ENCODE assay signal across 9 mouse cellular contexts in the genomic region with DNA sequence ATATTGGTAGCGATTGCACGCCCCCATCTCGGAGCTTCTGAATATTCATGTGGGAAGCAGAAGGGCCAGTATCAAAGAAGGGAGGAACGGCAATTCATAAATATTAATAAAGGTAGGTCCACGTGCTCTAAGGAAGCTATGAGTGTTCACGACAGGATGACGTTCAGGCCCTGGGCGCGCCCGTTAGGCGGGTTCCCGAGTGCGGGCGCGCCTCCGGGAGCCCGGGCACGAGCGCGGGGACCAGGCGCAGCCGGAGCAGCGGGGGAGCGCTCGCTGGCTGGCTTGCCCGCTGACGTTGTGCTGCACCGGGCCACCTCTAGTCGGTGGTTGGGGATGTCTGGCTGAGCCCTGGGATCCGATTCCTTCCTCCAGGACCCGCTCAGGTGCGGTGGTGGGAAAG. TPM values are rescaled to one million over a fixed set of nuclear protein-coding genes. Genes with fewer than 3 reads are reported as not detected.
DNase-seq lines count a peak whose midpoint lies in the region; ATAC-seq and TF ChIP-seq lines count a peak whose summit lies in the region.
"Had no signal": no experiment of that assay in that cellular context is flagged by ENCODE, and none has a peak within 500 bp of the region (broad histone marks: within the 10 kb centered on the region; RNA-seq: fewer than 3 reads in every experiment).

No protein-coding gene starts in this region.

- peak; percentile 8 for DNase-seq in c-Kit-positive CD71-negative TER-119-negative erythroid progenitor cells, embryonic 14.5 days (ENCODE audit: low read depth)
- DNase-seq in kidney, postnatal 0 days (ENCODE audit: low spot score) = peak; percentile 76
- peak; percentile 95 for DNase-seq in midbrain, postnatal 0 days (ENCODE audit: low spot score)

- peak; percentile 90 for ATAC-seq in forebrain, embryonic 12.5 days (ENCODE audit: low FRiP score)
- ATAC-seq in heart, embryonic 14.5 days (ENCODE audit: insufficient number of reproducible peaks, insufficient read depth, low FRiP score, low read depth) = peak; percentile 71
- ATAC-seq in kidney, postnatal 0 days (replicated peaks; ENCODE audit: low FRiP score, low read depth) = peak; percentile 91
- peak; percentile 69; the same call in 1 of the 2 replicates for ATAC-seq in limb, embryonic 15.5 days (ENCODE audit: insufficient number of reproducible peaks, low FRiP score, low TSS enrichment, low read depth)
- ATAC-seq in midbrain, postnatal 0 days (ENCODE audit: low FRiP score) = peak; percentile 90

- H3K36me3 ChIP-seq in ES-Bruce4 (ENCODE audit: control insufficient read depth, insufficient read depth, low read length, poor library complexity, severe bottlenecking) = no peaks in the 10 kb centered on the region
- peaks cover 22% of the 10 kb centered on the region for H3K36me3 ChIP-seq in forebrain, embryonic 12.5 days (replicated peaks)
- H3K36me3 ChIP-seq in heart, embryonic 14.5 days (ENCODE audit: control insufficient read depth, insufficient read depth, low read length) = no peaks in the 10 kb centered on the region
- H3K36me3 ChIP-seq in kidney, postnatal 0 days (ENCODE audit: insufficient read depth, low read length) = no peaks in the 10 kb centered on the region
- H3K36me3 ChIP-seq in limb, embryonic 15.5 days = no peaks in the 10 kb centered on the region
- H3K36me3 ChIP-seq in midbrain, postnatal 0 days (ENCODE audit: insufficient read depth, low read length) = no peaks in the 10 kb centered on the region
- H3K36me3 ChIP-seq in testis, adult 2 months (ENCODE audit: control insufficient read depth, insufficient read depth, low read length) = no peaks in the 10 kb centered on the region

- peak overlapping the region; percentile 75 for H3K9ac ChIP-seq in ES-Bruce4 (ENCODE audit: low read depth, poor library complexity, severe bottlenecking)
- H3K9ac ChIP-seq in forebrain, embryonic 12.5 days = peak overlapping the region; percentile 90
- peak overlapping the region; percentile 55 for H3K9ac ChIP-seq in heart, embryonic 14.5 days (ENCODE audit: low read length)
- 0 out of 2 replicates have a peak overlapping the region, but pooled peaks have one; percentile 15 for H3K9ac ChIP-seq in kidney, postnatal 0 days (ENCODE audit: low read depth, low read length)
- peak overlapping the region; percentile 20; the same call in 1 of the 2 replicates for H3K9ac ChIP-seq in limb, embryonic 15.5 days
- H3K9ac ChIP-seq in midbrain, postnatal 0 days (replicated peaks; ENCODE audit: low read length, poor library complexity, severe bottlenecking) = peak overlapping the region; percentile 83

- H3K4me2 ChIP-seq in forebrain, embryonic 12.5 days = peak overlapping the region; percentile 73
- peak overlapping the region; percentile 69 for H3K4me2 ChIP-seq in heart, embryonic 14.5 days (ENCODE audit: low read length)
- H3K4me2 ChIP-seq in kidney, postnatal 0 days (ENCODE audit: low read length) = peak overlapping the region; percentile 80
- peak overlapping the region; percentile 80 for H3K4me2 ChIP-seq in limb, embryonic 15.5 days
- H3K4me2 ChIP-seq in midbrain, postnatal 0 days (ENCODE audit: low read depth, low read length, poor library complexity, severe bottlenecking) = peak overlapping the region; percentile 78

- WGBS in forebrain, embryonic 12.5 days = under 1% methylated on average over 32 of the region's 32 CpGs
- WGBS in heart, embryonic 14.5 days = 0% methylated on average over 32 of the region's 32 CpGs
- WGBS in kidney, postnatal 0 days = under 1% methylated on average over 29 of the region's 32 CpGs
- under 1% methylated on average over 32 of the region's 32 CpGs for WGBS in limb, embryonic 15.5 days
- under 1% methylated on average over 32 of the region's 32 CpGs for WGBS in midbrain, postnatal 0 days

- TF ChIP-seq POLR2A in ES-Bruce4 (IDR thresholded peaks at IDR 0.05; ENCODE audit: insufficient read depth, low read length) = no peak
- TF ChIP-seq POLR2A in testis, adult 2 months (IDR thresholded peaks at IDR 0.05; ENCODE audit: control insufficient read depth, low read depth, low read length) = no peak

- H3K27ac ChIP-seq in ES-Bruce4 (ENCODE audit: insufficient read depth, low read length) = no peak overlapping the region
- peak overlapping the region; percentile 94 for H3K27ac ChIP-seq in forebrain, embryonic 12.5 days
- H3K27ac ChIP-seq in heart, embryonic 14.5 days (replicated peaks in 1 of 2; ENCODE audit: control insufficient read depth in 1 of 2, insufficient read depth in 1 of 2, low read depth in 2 of 2, low read length in 2 of 2) = no peak overlapping the region
- H3K27ac ChIP-seq in kidney, postnatal 0 days = no peak overlapping the region
- no peak overlapping the region for H3K27ac ChIP-seq in limb, embryonic 15.5 days
- peak overlapping the region; percentile 93 for H3K27ac ChIP-seq in midbrain, postnatal 0 days (ENCODE audit: low read depth, low read length)
- H3K27ac ChIP-seq in testis, adult 2 months (ENCODE audit: control insufficient read depth, insufficient read depth, low read depth, low read length) = no peak overlapping the region

- H3K4me1 ChIP-seq in ES-Bruce4 (ENCODE audit: control insufficient read depth, insufficient read depth, low read length) = no peaks in the 10 kb centered on the region
- H3K4me1 ChIP-seq in forebrain, embryonic 12.5 days = peaks cover 24% of the 10 kb centered on the region
- peaks cover 0 to 2% of the 10 kb centered on the region in 2 experiments; a peak in 2 of 4 replicates for H3K4me1 ChIP-seq in heart, embryonic 14.5 days (ENCODE audit: control insufficient read depth in 2 of 2, insufficient read depth in 2 of 2, low read length in 2 of 2)
- H3K4me1 ChIP-seq in kidney, postnatal 0 days (replicated peaks; ENCODE audit: insufficient read depth, low read length) = 0 out of 2 replicates have a peak, but pooled peaks cover 6% of the 10 kb centered on the region
- peaks cover 9% of the 10 kb centered on the region; the same call in 1 of the 2 replicates for H3K4me1 ChIP-seq in limb, embryonic 15.5 days
- peaks cover 5% of the 10 kb centered on the region for H3K4me1 ChIP-seq in midbrain, postnatal 0 days (ENCODE audit: insufficient read depth, low read length)
- peaks cover 15% of the 10 kb centered on the region for H3K4me1 ChIP-seq in testis, adult 2 months (ENCODE audit: control insufficient read depth, insufficient read depth, low read length)

- TF ChIP-seq CTCF in ES-Bruce4 (IDR thresholded peaks at IDR 0.05; ENCODE audit: low read depth, low read length) = no peak
- TF ChIP-seq CTCF in kidney, postnatal 0 days (IDR thresholded peaks at IDR 0.05; ENCODE audit: low read depth) = no peak
- no peak for TF ChIP-seq CTCF in midbrain, postnatal 0 days (IDR thresholded peaks at IDR 0.05)
- no peak for TF ChIP-seq CTCF in testis, adult 2 months (IDR thresholded peaks at IDR 0.05; ENCODE audit: control insufficient read depth, insufficient read depth, insufficient replicate concordance, low read depth, low read length)

- peak overlapping the region; percentile 76 for H3K4me3 ChIP-seq in ES-Bruce4 (ENCODE audit: low read depth, low read length)
- H3K4me3 ChIP-seq in forebrain, embryonic 12.5 days (replicated peaks) = peak overlapping the region; percentile 69
- H3K4me3 ChIP-seq in heart, embryonic 14.5 days (ENCODE audit: control insufficient read depth in 1 of 2, insufficient read depth in 1 of 2, low read depth in 1 of 2, low read length in 2 of 2) = peak overlapping the region; percentile 39 to 56
- peak overlapping the region; percentile 37 for H3K4me3 ChIP-seq in kidney, postnatal 0 days (replicated peaks; ENCODE audit: low read depth, low read length)
- peak overlapping the region; percentile 46 for H3K4me3 ChIP-seq in limb, embryonic 15.5 days
- H3K4me3 ChIP-seq in midbrain, postnatal 0 days (ENCODE audit: low read depth, low read length) = peak overlapping the region; percentile 72
- peak overlapping the region; percentile 82 for H3K4me3 ChIP-seq in testis, adult 2 months (ENCODE audit: control insufficient read depth, low read depth, low read length)

- no peaks in the 10 kb centered on the region for H3K27me3 ChIP-seq in ES-Bruce4 (ENCODE audit: control insufficient read depth, insufficient read depth, low read length, poor library complexity, severe bottlenecking)
- H3K27me3 ChIP-seq in forebrain, embryonic 12.5 days = no peaks in the 10 kb centered on the region
- 0 out of 2 replicates have a peak, but pooled peaks cover 7% of the 10 kb centered on the region for H3K27me3 ChIP-seq in heart, embryonic 14.5 days (ENCODE audit: control insufficient read depth, insufficient read depth, low read length)
- 0 out of 2 replicates have a peak, but pooled peaks cover 7% of the 10 kb centered on the region for H3K27me3 ChIP-seq in kidney, postnatal 0 days (ENCODE audit: insufficient read depth, low read length)
- H3K27me3 ChIP-seq in limb, embryonic 15.5 days = peaks cover 17% of the 10 kb centered on the region
- no peaks in the 10 kb centered on the region for H3K27me3 ChIP-seq in midbrain, postnatal 0 days (ENCODE audit: insufficient read depth, low read length)
- H3K27me3 ChIP-seq in testis, adult 2 months (ENCODE audit: control insufficient read depth, insufficient read depth, low read length) = no peaks in the 10 kb centered on the region; the same call in 1 of the 2 replicates

- TF ChIP-seq EP300 in ES-Bruce4 (IDR thresholded peaks at IDR 0.05; ENCODE audit: insufficient read depth, low read depth, low read length) = no peak

- H3K9me3 ChIP-seq in ES-Bruce4 (replicated peaks; ENCODE audit: control insufficient read depth, insufficient read depth, low read length, poor library complexity, severe bottlenecking) = no peaks in the 10 kb centered on the region
- no peaks in the 10 kb centered on the region for H3K9me3 ChIP-seq in forebrain, embryonic 12.5 days
- H3K9me3 ChIP-seq in heart, embryonic 14.5 days (ENCODE audit: control insufficient read depth, low read length) = no peaks in the 10 kb centered on the region
- H3K9me3 ChIP-seq in kidney, postnatal 0 days (replicated peaks; ENCODE audit: low read length) = no peaks in the 10 kb centered on the region
- no peaks in the 10 kb centered on the region for H3K9me3 ChIP-seq in limb, embryonic 15.5 days
- no peaks in the 10 kb centered on the region for H3K9me3 ChIP-seq in midbrain, postnatal 0 days (ENCODE audit: low read length)

RNA-seq across cellular contexts. Expression of a gene that starts 10.9 kb away (rescaled TPM):
- 2.4 and 3.6 TPM in 2 replicates for polyA plus RNA-seq in ES-Bruce4 (2011; ENCODE audit: insufficient read depth, insufficient read length, low read depth, missing spikeins)
- polyA plus RNA-seq in forebrain, embryonic 12.5 days (2016; fragmentation: Nextera tagmentation; extraction: Ambion mirVana) = 446 and 473 TPM in 2 replicates
- polyA plus RNA-seq in heart, embryonic 14.5 days (2014; fragmentation: Nextera tagmentation; extraction: Ambion mirVana) = 0.90 and 2.0 TPM in 2 replicates
- polyA plus RNA-seq in kidney, postnatal 0 days (2015; fragmentation: Nextera tagmentation; extraction: Ambion mirVana) = 2.5 and 2.6 TPM in 2 replicates
- 42.0 and 44.0 TPM in 2 replicates for polyA plus RNA-seq in limb, embryonic 15.5 days (2015; fragmentation: Nextera tagmentation; extraction: Ambion mirVana)
- 371 and 469 TPM in 2 replicates for total RNA-seq in midbrain, postnatal 0 days (2014; rRNA removed)
- 530 and 548 TPM in 2 replicates for polyA plus RNA-seq in midbrain, postnatal 0 days (2015; fragmentation: Nextera tagmentation; extraction: Ambion mirVana)
- 5.7 and 7.0 TPM in 2 replicates for polyA plus RNA-seq in testis, adult 2 months (2012; rRNA removed)
- total RNA-seq: MEL had no signal

RNA-seq across cellular contexts. Expression of a gene that starts 35.3 kb away (rescaled TPM):
- 159 and 165 TPM in 2 replicates for polyA plus RNA-seq in ES-Bruce4 (2011; ENCODE audit: insufficient read depth, insufficient read length, low read depth, missing spikeins)
- 111 and 118 TPM in 2 replicates for polyA plus RNA-seq in forebrain, embryonic 12.5 days (2016; fragmentation: Nextera tagmentation; extraction: Ambion mirVana)
- 39.5 and 39.7 TPM in 2 replicates for polyA plus RNA-seq in heart, embryonic 14.5 days (2014; fragmentation: Nextera tagmentation; extraction: Ambion mirVana)
- polyA plus RNA-seq in kidney, postnatal 0 days (2015; fragmentation: Nextera tagmentation; extraction: Ambion mirVana) = 111 and 115 TPM in 2 replicates
- polyA plus RNA-seq in limb, embryonic 15.5 days (2015; fragmentation: Nextera tagmentation; extraction: Ambion mirVana) = 85.0 and 103 TPM in 2 replicates
- 87.6 and 94.0 TPM in 2 replicates for total RNA-seq in midbrain, postnatal 0 days (2014; rRNA removed)
- 103 and 106 TPM in 2 replicates for polyA plus RNA-seq in midbrain, postnatal 0 days (2015; fragmentation: Nextera tagmentation; extraction: Ambion mirVana)
- 13.9 and 19.8 TPM in 2 replicates for polyA plus RNA-seq in testis, adult 2 months (2012; rRNA removed)

Comparison
In these comparisons a context has a peak if more than half of its experiments do, and no peak if none do; other contexts are left out.
1. H3K27ac ChIP-seq: peak in forebrain, embryonic 12.5 days (single experiment) and midbrain, postnatal 0 days (single experiment); none in ES-Bruce4 (single experiment), heart, embryonic 14.5 days (0 of 2), kidney, postnatal 0 days (single experiment), limb, embryonic 15.5 days (single experiment) and testis, adult 2 months (single experiment).
2. H3K9ac ChIP-seq: peak in every context shown above with its lines; median percentile 90 in forebrain, embryonic 12.5 days; 83 in midbrain, postnatal 0 days; 75 in ES-Bruce4; 55 in heart, embryonic 14.5 days; 20 in limb, embryonic 15.5 days; 15 in kidney, postnatal 0 days.
3. DNase-seq: peak in every context shown above with its lines; median percentile 95 in midbrain, postnatal 0 days; 76 in kidney, postnatal 0 days; 8 in c-Kit-positive CD71-negative TER-119-negative erythroid progenitor cells, embryonic 14.5 days.
4. Peak in every context shown above with its lines, with median percentiles within 50 percentile points of each other: H3K4me3 ChIP-seq, ATAC-seq and H3K4me2 ChIP-seq.